Mouse (Mus musculus) CH12.LX (cell line): ENCODE results near the gene Chmp5. TPM values are rescaled to one million over a fixed set of nuclear protein-coding genes. Genes with fewer than 3 reads are reported as not detected.

ENCODE experiments used
- DNase-seq: peaks from one replicate; pipeline ENCODE4 v3.0.0-alpha.2; 2013; ENCODE audit errors: extremely low read depth
- H3K27ac ChIP-seq: 2 replicates; pipeline ENCODE4 v1.5.1; 2012; ENCODE audit warnings: low read depth, mild to moderate bottlenecking, control low read depth, moderate library complexity; ENCODE audit not compliant: insufficient read depth
- H3K27me3 ChIP-seq: replicated peaks from 2 replicates; pipeline ENCODE3; 2012; ENCODE audit warnings: inconsistent platforms
- H3K36me3 ChIP-seq, 2 experiments: replicated peaks in 1 of 2; 2 replicates each; pipeline versions ENCODE3 to v1.6.1; 2012; ENCODE audit warnings: inconsistent platforms in 1 of 2, low read length in 1 of 2, mild to moderate bottlenecking in 1 of 2, mixed read lengths in 1 of 2, moderate library complexity in 1 of 2; ENCODE audit not compliant: control insufficient read depth in 1 of 2, insufficient read depth in 1 of 2
- H3K4me1 ChIP-seq, 2 experiments: 2 replicates each; pipeline ENCODE4 v1.6.1; 2012; ENCODE audit warnings: inconsistent platforms in 1 of 2, moderate library complexity in 1 of 2; ENCODE audit not compliant: insufficient read depth in 2 of 2, control insufficient read depth in 1 of 2
- H3K4me2 ChIP-seq: 2 replicates; pipeline ENCODE4 v1.6.1; 2012; ENCODE audit warnings: low read depth, mild to moderate bottlenecking, control low read depth; ENCODE audit not compliant: poor library complexity, insufficient read depth, severe bottlenecking
- H3K4me3 ChIP-seq, 3 experiments: fragments of 150-350 bp in 1 of 3; sonication (generic) in 1 of 3; replicated peaks in 1 of 3; 2 replicates each; pipeline versions ENCODE3 to v1.5.1; 2011 to 2012; ENCODE audit warnings: low read depth in 2 of 3, low read length in 2 of 3, mild to moderate bottlenecking in 2 of 3, moderate library complexity in 2 of 3, control low read depth in 1 of 3, improper control_type of control experiment in 1 of 3, inconsistent platforms in 1 of 3, mixed read lengths in 1 of 3; ENCODE audit not compliant: poor library complexity in 1 of 3
- H3K79me2 ChIP-seq: replicated peaks from 2 replicates; pipeline ENCODE4 v1.6.1; 2012; ENCODE audit warnings: mild to moderate bottlenecking, moderate library complexity; ENCODE audit not compliant: control insufficient read depth, poor library complexity, insufficient read depth, severe bottlenecking; ENCODE audit errors: extremely low read depth
- H3K9ac ChIP-seq: 2 replicates; pipeline ENCODE4 v1.6.1; 2012; ENCODE audit warnings: low read depth, mild to moderate bottlenecking, control low read depth, moderate library complexity; ENCODE audit not compliant: insufficient read depth
- H3K9me3 ChIP-seq: replicated peaks from 2 replicates; pipeline ENCODE3; 2012; ENCODE audit warnings: low read length, inconsistent platforms, mixed read lengths
- CTCF ChIP-seq, 2 experiments: IDR thresholded peaks in 1 of 2; conservative IDR thresholded peaks in 1 of 2; 2 replicates each; pipeline ENCODE4 v1.5.1; 2011 to 2012; ENCODE audit warnings: low read depth in 2 of 2, low read length in 2 of 2, improper control_type of control experiment in 1 of 2, inconsistent platforms in 1 of 2, mild to moderate bottlenecking in 1 of 2, moderate library complexity in 1 of 2
- E2F4 ChIP-seq: IDR thresholded peaks from 2 replicates; pipeline ENCODE4 v1.6.1; 2011; ENCODE audit warnings: low read depth, low read length, improper control_type of control experiment; ENCODE audit not compliant: insufficient replicate concordance
- ELF1 ChIP-seq: IDR thresholded peaks from 2 replicates; pipeline ENCODE4 v1.6.1; 2014; ENCODE audit warnings: low read depth, mild to moderate bottlenecking, inconsistent platforms, low read length, improper control_type of control experiment
- ETS1 ChIP-seq: conservative IDR thresholded peaks from 2 replicates; pipeline ENCODE4 v1.6.1; 2012; ENCODE audit warnings: low read depth, mild to moderate bottlenecking, inconsistent platforms, low read length, improper control_type of control experiment, moderate library complexity
- IRF4 ChIP-seq: IDR thresholded peaks from 2 replicates; pipeline ENCODE4 v1.6.1; 2014; ENCODE audit warnings: low read depth, mild to moderate bottlenecking, inconsistent platforms, low read length, improper control_type of control experiment
- JUN ChIP-seq: IDR thresholded peaks from 2 replicates; pipeline ENCODE4 v1.6.1; 2011; ENCODE audit warnings: low read depth, mild to moderate bottlenecking, low read length, improper control_type of control experiment, moderate library complexity; ENCODE audit not compliant: insufficient read depth
- JUND ChIP-seq: conservative IDR thresholded peaks from 2 replicates; pipeline ENCODE4 v1.6.1; 2011; ENCODE audit warnings: low read depth, low read length, improper control_type of control experiment
- MAFK ChIP-seq: IDR thresholded peaks from 2 replicates; pipeline ENCODE4 v1.6.1; 2011; ENCODE audit warnings: low read length, improper control_type of control experiment; ENCODE audit not compliant: insufficient replicate concordance
- MAZ ChIP-seq: IDR thresholded peaks from 2 replicates; pipeline ENCODE4 v1.6.1; 2012; ENCODE audit warnings: low read depth, mild to moderate bottlenecking, inconsistent platforms, low read length, improper control_type of control experiment, moderate library complexity
- PAX5 ChIP-seq: IDR thresholded peaks from 2 replicates; pipeline ENCODE4 v1.6.1; 2012; ENCODE audit warnings: low read length, inconsistent platforms, mixed read lengths
- POLR2AphosphoS2 ChIP-seq: IDR thresholded peaks from 2 replicates; pipeline ENCODE4 v1.6.1; 2011; ENCODE audit warnings: low read depth, low read length, improper control_type of control experiment
- RAD21 ChIP-seq: IDR thresholded peaks from 2 replicates; pipeline ENCODE4 v1.6.1; 2011; ENCODE audit warnings: low read depth, mild to moderate bottlenecking, low read length, improper control_type of control experiment, moderate library complexity
- SMC3 ChIP-seq: IDR thresholded peaks from 2 replicates; pipeline ENCODE4 v1.6.1; 2011; ENCODE audit warnings: low read depth, low read length, improper control_type of control experiment
- TBP ChIP-seq: conservative IDR thresholded peaks from 2 replicates; pipeline ENCODE4 v1.6.1; 2011; ENCODE audit warnings: low read depth, low read length, improper control_type of control experiment
- UBTF ChIP-seq: IDR thresholded peaks from 2 replicates; pipeline ENCODE4 v1.6.1; 2012; ENCODE audit warnings: low read depth, mild to moderate bottlenecking, inconsistent platforms, low read length, improper control_type of control experiment, moderate library complexity
- USF2 ChIP-seq: conservative IDR thresholded peaks from 2 replicates; pipeline ENCODE4 v1.6.1; 2011; ENCODE audit warnings: low read depth, low read length, improper control_type of control experiment
- ZMIZ1 ChIP-seq: IDR thresholded peaks from 2 replicates; pipeline ENCODE4 v1.6.1; 2012; ENCODE audit warnings: low read depth, mild to moderate bottlenecking, inconsistent platforms, low read length, improper control_type of control experiment
- dilution Hi-C: fragments of 300-500 bp; cut with MboI; formaldehyde crosslinking; loops from 2 replicates; pipeline ENCODE4 v1.14.3; 2020; ENCODE audit warnings: low sequenced_read_pairs; ENCODE audit not compliant: extremely low pct_unique_long_range_greater_than_20kb, extremely low pct_ligation_motif_present
- in situ Hi-C: fragments of 300-500 bp; cut with MboI; formaldehyde crosslinking; loops from 3 replicates; pipeline ENCODE4 v1.14.3; 2019; ENCODE audit warnings: low sequenced_read_pairs, low pct_ligation_motif_present, low pct_unique_long_range_greater_than_20kb, mixed read lengths
- polyA plus RNA-seq: library from polyadenylated mRNA; unstranded; fragments of >175 nt; gene quantifications from 2 replicates; pipeline ENCODE4 v1.2.1, GENCODE M21; 2012; ENCODE audit warnings: low read depth; ENCODE audit not compliant: insufficient read length
- total RNA-seq, 2 experiments: library from RNA; depleted of rRNA; stranded (reverse); fragments of 300-350 nt in 1 of 2; fragments of >200 nt in 1 of 2; gene quantifications; 2 replicates each; pipeline ENCODE4 v1.2.3; 2012 to 2014

Chmp5 gene
- total and polyA plus RNA-seq, 3 experiments, result 45.9 to 86.7 (median 53.0) TPM

GRCm38 (mm10) chr4:40943651-40944050 lies 4.6 kb upstream of the Chmp5 start:
- peaks cover 5 to 21% of the 10 kb centered on the region in 2 experiments; a peak in 3 of 4 replicates for H3K4me1 ChIP-seq
- dilution Hi-C loops (no loop called here), in situ Hi-C loops (no loop called here)
- H3K27me3 ChIP-seq, result no peaks in the 10 kb centered on the region
- peaks cover 20% of the 10 kb centered on the region for H3K79me2 ChIP-seq
- no peak overlapping the region for H3K27ac ChIP-seq
- H3K4me2 ChIP-seq, result no peak overlapping the region
- peaks cover 41 to 72% of the 10 kb centered on the region in 2 experiments for H3K36me3 ChIP-seq
- no peak overlapping the region for H3K4me3 ChIP-seq
- peaks cover 14% of the 10 kb centered on the region for H3K9me3 ChIP-seq
- no peak overlapping the region for H3K9ac ChIP-seq
- peak; percentile 7 for DNase-seq
- no peak for TF ChIP-seq ETS1
- TF ChIP-seq MAZ, result no peak
- no peak for TF ChIP-seq TBP
- TF ChIP-seq ELF1, result no peak
- TF ChIP-seq UBTF, result no peak
- TF ChIP-seq E2F4, result no peak
- TF ChIP-seq PAX5, result no peak
- TF ChIP-seq JUND, result no peak
- no peak for TF ChIP-seq ZMIZ1
- TF ChIP-seq CTCF (conservative IDR thresholded peaks at IDR 0.05 in 1 of 2, IDR thresholded peaks at IDR 0.05 in 1 of 2; ENCODE audit: low read depth in 2 of 2, low read length in 2 of 2), result no peak
- no peak for TF ChIP-seq SMC3
- no peak for TF ChIP-seq IRF4
- TF ChIP-seq POLR2AphosphoS2, result no peak
- TF ChIP-seq RAD21, result no peak

- TF ChIP-seq MAFK, result no peak
- TF ChIP-seq USF2, result no peak
- no peak for TF ChIP-seq JUN
- TF ChIP-seq, all 38 proteins: peak for 0
- peak; percentile 19 for DNase-seq
- Histone ChIP-seq H3K9ac (peak overlapping the region; percentile 94), H3K4me3 (peak overlapping the region; percentile 89 to 97 (median 95)), H3K79me2 (peaks cover 28% of the 10 kb centered on the region), H3K27me3 (no peaks in the 10 kb centered on the region), H3K4me1 (peaks cover 9 to 35% of the 10 kb centered on the region in 2 experiments; a peak in 3 of 4 replicates), H3K9me3 (no peaks in the 10 kb centered on the region), H3K4me2 (peak overlapping the region; percentile 79), H3K27ac (no peak overlapping the region), H3K36me3 (peaks cover 23 to 66% of the 10 kb centered on the region in 2 experiments)
- in situ Hi-C loops, result no loop called here
- dilution Hi-C loops, result no loop called here
Observed at GRCm38 (mm10) chr4:40946516-40947121, 1.6 kb upstream of the Chmp5 start.
